Mouse (Mus musculus) olfactory bulb, adult 2 months (tissue): ENCODE results near the gene Deaf1. TPM values are rescaled to one million over a fixed set of nuclear protein-coding genes. Genes with fewer than 3 reads are reported as not detected.

ENCODE experiments used
- H3K27ac ChIP-seq: fragments of 200-500 bp; 2 replicates; pipeline ENCODE4 v1.5.1; 2012; ENCODE audit warnings: low read depth, low read length; ENCODE audit not compliant: insufficient read depth
- H3K4me1 ChIP-seq: fragments of 200-500 bp; 2 replicates; pipeline ENCODE4 v1.6.1; 2012; ENCODE audit warnings: low read length; ENCODE audit not compliant: control insufficient read depth, insufficient read depth
- H3K4me3 ChIP-seq: fragments of 200-500 bp; 2 replicates; pipeline ENCODE4 v1.5.1; 2012; ENCODE audit warnings: mild to moderate bottlenecking, low read depth, low read length, moderate library complexity; ENCODE audit not compliant: insufficient read depth
- CTCF ChIP-seq: fragments of 200-500 bp; IDR thresholded peaks from 2 replicates; pipeline ENCODE4 v1.5.1; 2012; ENCODE audit warnings: low read depth, mild to moderate bottlenecking, low read length, moderate library complexity; ENCODE audit not compliant: insufficient read depth
- POLR2A ChIP-seq: fragments of 200-500 bp; IDR thresholded peaks from 2 replicates; pipeline ENCODE4 v1.6.1; 2012; ENCODE audit warnings: mild to moderate bottlenecking, low read depth, low read length, moderate library complexity; ENCODE audit not compliant: insufficient read depth
- WGBS: fragments of 180-500 bp; shearing (Covaris S2); methylation state at CpG from one replicate; pipeline ENCODE4 v1.1.7; 2018; 5-methylcytosine and 5-hydroxymethylcytosine counted together
- polyA plus RNA-seq: library from polyadenylated mRNA; stranded (reverse); fragments of >200 nt; gene quantifications from 2 replicates; pipeline ENCODE4 v1.2.4, GENCODE M21; 2012; ENCODE audit warnings: low replicate concordance; ENCODE audit not compliant: missing spikeins, insufficient read depth, insufficient read length

The Deaf1 gene
- polyA plus RNA-seq, 1 experiment = not detected

- H3K4me3 ChIP-seq = peak overlapping the region; percentile 9
- H3K27ac ChIP-seq = no peak overlapping the region
- 1% methylated on average over 53 of the region's 53 CpGs for WGBS
- H3K4me1 ChIP-seq = peaks cover 24% of the 10 kb centered on the region
- TF ChIP-seq CTCF (no peak), POLR2A (no peak)
These were observed 33.5 kb downstream of the Deaf1 start for GRCm38 (mm10) chr7:141293852-141294471.

GRCm38 (mm10) chr7:141292583-141293388 lies 34.7 kb downstream of the Deaf1 start:
- Histone ChIP-seq H3K27ac (no peak overlapping the region), H3K4me3 (no peak overlapping the region), H3K4me1 (peaks cover 24% of the 10 kb centered on the region)
- TF ChIP-seq CTCF (no peak), POLR2A (no peak)
- WGBS = 57% methylated on average over 15 of the region's 15 CpGs

GRCm38 (mm10) chr7:141291921-141292582 lies 35.4 kb downstream of the Deaf1 start, which contains the start of gene Drd4:
Drd4 (plus strand) TSS chr7:141292006.
- Histone ChIP-seq H3K4me1 (peaks cover 24% of the 10 kb centered on the region), H3K27ac (no peak within 1 kb of the TSS), H3K4me3 (peak within 1 kb of the TSS; percentile 38)
- TF ChIP-seq CTCF (no peak), POLR2A (no peak)
- 4% methylated on average over 46 of the region's 46 CpGs for WGBS

GRCm38 (mm10) chr7:141288042-141288441 lies 39.4 kb downstream of the Deaf1 start:
- 88% methylated on average over 3 of the region's 3 CpGs for WGBS
- no peak overlapping the region for H3K4me3 ChIP-seq

GRCm38 (mm10) chr7:141282756-141283155 lies 44.7 kb downstream of the Deaf1 start:
- TF ChIP-seq POLR2A (no peak), CTCF (no peak)
- H3K4me3 ChIP-seq = no peak overlapping the region
- H3K27ac ChIP-seq = no peak overlapping the region
- 66% methylated on average over 4 of the region's 4 CpGs for WGBS
- H3K4me1 ChIP-seq = peaks cover 9% of the 10 kb centered on the region

More at GRCm38 (mm10) chr7:141288042-141288441, 39.4 kb downstream of the Deaf1 start:
- TF ChIP-seq CTCF = no peak
- TF ChIP-seq POLR2A = no peak
- Histone ChIP-seq H3K4me1 (peaks cover 11% of the 10 kb centered on the region), H3K27ac (no peak overlapping the region)

- Histone ChIP-seq H3K27ac (no peak overlapping the region), H3K4me3 (no peak overlapping the region), H3K4me1 (peaks cover 9% of the 10 kb centered on the region)
- whole genome bisulfite sequencing = 49% methylated on average over 6 of the region's 6 CpGs
- TF ChIP-seq CTCF (no peak), POLR2A (no peak)
These were observed 46.0 kb downstream of the Deaf1 start for GRCm38 (mm10) chr7:141281442-141281841.

GRCm38 (mm10) chr7:141278766-141279590 lies 48.5 kb downstream of the Deaf1 start, which contains the start of gene Sct:
Sct (minus strand) TSS chr7:141279133.
- no peak for TF ChIP-seq POLR2A
- TF ChIP-seq CTCF = no peak
- peaks cover 9% of the 10 kb centered on the region for H3K4me1 ChIP-seq
- 8% methylated on average over 46 of the region's 46 CpGs for WGBS
- H3K27ac ChIP-seq = no peak within 1 kb of the TSS
- H3K4me3 ChIP-seq = peak within 1 kb of the TSS; percentile 17
